Mouse (Mus musculus) induced T-regulatory cell, adult 2 months (primary cell): Measurements from ENCODE around the gene Ints14.
A peak's percentile ranks its signal among the peaks of the same experiment; 100 is the strongest.

ENCODE experiments used
- DNase-seq: peaks from one replicate; pipeline ENCODE4 v3.0.0-alpha.2; 2012; ENCODE audit warnings: low read depth

The Ints14 gene

GRCm38 (mm10) chr9:64960117-64960977 is at the start of gene Ints14:
Gene Ints14, plus strand, starts transcription at chr9:64960905.
- DNase-seq, result peak; percentile 98

- DNase-seq, result no peak
Measured at GRCm38 (mm10) chr9:64913406-64913805, 47.3 kb upstream of the Ints14 start.

GRCm38 (mm10) chr9:64913973-64914372 is 46.7 kb upstream of the Ints14 start:
- DNase-seq, result no peak

GRCm38 (mm10) chr9:64914629-64915028 is 46.1 kb upstream of the Ints14 start:
- DNase-seq, result peak; percentile 40

GRCm38 (mm10) chr9:64918560-64918959 is 42.1 kb upstream of the Ints14 start:
- peak; percentile 70 for DNase-seq

GRCm38 (mm10) chr9:64925771-64926170 is 34.9 kb upstream of the Ints14 start:
- no peak for DNase-seq

- no peak for DNase-seq
Measured at GRCm38 (mm10) chr9:64926201-64926991, 34.3 kb upstream of the Ints14 start.

- DNase-seq, result no peak
Measured at GRCm38 (mm10) chr9:64930256-64930655, 30.4 kb upstream of the Ints14 start.

GRCm38 (mm10) chr9:64931751-64932610 is 28.7 kb upstream of the Ints14 start:
- DNase-seq, result no peak

GRCm38 (mm10) chr9:64934015-64934754 is 26.5 kb upstream of the Ints14 start:
- DNase-seq, result no peak

GRCm38 (mm10) chr9:64936508-64936907 is 24.2 kb upstream of the Ints14 start:
- peak; percentile 88 for DNase-seq

- DNase-seq, result peak; percentile 35
Measured at GRCm38 (mm10) chr9:64937491-64937890, 23.2 kb upstream of the Ints14 start.

GRCm38 (mm10) chr9:64938535-64938934 is 22.2 kb upstream of the Ints14 start:
- no peak for DNase-seq

- no peak for DNase-seq
Measured at GRCm38 (mm10) chr9:64939281-64939680, 21.4 kb upstream of the Ints14 start.

- DNase-seq, result no peak
Measured at GRCm38 (mm10) chr9:64939790-64940189, 20.9 kb upstream of the Ints14 start.

- DNase-seq, result no peak
Measured at GRCm38 (mm10) chr9:64940731-64941346, 19.9 kb upstream of the Ints14 start.

- DNase-seq, result no peak
Measured at GRCm38 (mm10) chr9:64941650-64942049, 19.1 kb upstream of the Ints14 start.

GRCm38 (mm10) chr9:64943997-64944396 is 16.7 kb upstream of the Ints14 start:
- DNase-seq, result no peak

- no peak for DNase-seq
Measured at GRCm38 (mm10) chr9:64947483-64948095, 13.1 kb upstream of the Ints14 start.

GRCm38 (mm10) chr9:64951161-64951657 is 9.5 kb upstream of the Ints14 start, which contains the start of gene Slc24a1:
Gene Slc24a1, minus strand, starts transcription at chr9:64951607.
- no peak for DNase-seq
